Mouse (Mus musculus) thymus, adult 2 months (tissue): ENCODE measurements at regions not wholly inside any gene's neighbourhood (a gene's known extent, or its start where the extent isn't known, plus 50 kb on each side); places are given as distances from the start of the nearest gene placed in this dataset.

Experiments used
- DNase-seq: peaks from one replicate; pipeline ENCODE4 v3.0.0; 2021
- H3K27ac ChIP-seq: fragments of 200-500 bp; 2 replicates; pipeline ENCODE4 v1.5.1; 2012; ENCODE audit warnings: low read length, control low read depth; ENCODE audit not compliant: control insufficient read depth, insufficient read depth
- H3K27me3 ChIP-seq: fragments of 200-500 bp; 2 replicates; pipeline ENCODE4 v1.6.1; 2012; ENCODE audit warnings: mild to moderate bottlenecking, low read length, moderate library complexity, mixed read lengths; ENCODE audit not compliant: control insufficient read depth, insufficient read depth
- H3K36me3 ChIP-seq: fragments of 200-500 bp; 2 replicates; pipeline ENCODE4 v1.6.1; 2012; ENCODE audit warnings: mild to moderate bottlenecking, low read length, moderate library complexity; ENCODE audit not compliant: control insufficient read depth, insufficient read depth
- H3K4me1 ChIP-seq: fragments of 200-500 bp; replicated peaks from 2 replicates; pipeline ENCODE4 v1.6.1; 2012; ENCODE audit warnings: low read length; ENCODE audit not compliant: control insufficient read depth, insufficient read depth
- H3K4me3 ChIP-seq: fragments of 200-500 bp; 2 replicates; pipeline ENCODE4 v1.5.1; 2012; ENCODE audit warnings: mild to moderate bottlenecking, low read length, control low read depth, moderate library complexity; ENCODE audit not compliant: control insufficient read depth, insufficient read depth
- CTCF ChIP-seq: fragments of 200-500 bp; IDR thresholded peaks from 2 replicates; pipeline ENCODE4 v1.5.1; 2012; ENCODE audit warnings: mild to moderate bottlenecking, control low read depth, low read length, moderate library complexity, borderline replicate concordance; ENCODE audit not compliant: control insufficient read depth, poor library complexity, insufficient read depth; ENCODE audit errors: extremely low read depth
- POLR2A ChIP-seq: fragments of 200-500 bp; IDR thresholded peaks from 2 replicates; pipeline ENCODE4 v1.6.1; 2012; ENCODE audit warnings: mild to moderate bottlenecking, low read length, control low read depth, moderate library complexity; ENCODE audit not compliant: control insufficient read depth, poor library complexity, insufficient read depth; ENCODE audit errors: extremely low read depth
- WGBS: fragments of 180-500 bp; shearing (Covaris S2); methylation state at CpG from one replicate; pipeline ENCODE4 v1.1.7; 2018; 5-methylcytosine and 5-hydroxymethylcytosine counted together

DNA sequence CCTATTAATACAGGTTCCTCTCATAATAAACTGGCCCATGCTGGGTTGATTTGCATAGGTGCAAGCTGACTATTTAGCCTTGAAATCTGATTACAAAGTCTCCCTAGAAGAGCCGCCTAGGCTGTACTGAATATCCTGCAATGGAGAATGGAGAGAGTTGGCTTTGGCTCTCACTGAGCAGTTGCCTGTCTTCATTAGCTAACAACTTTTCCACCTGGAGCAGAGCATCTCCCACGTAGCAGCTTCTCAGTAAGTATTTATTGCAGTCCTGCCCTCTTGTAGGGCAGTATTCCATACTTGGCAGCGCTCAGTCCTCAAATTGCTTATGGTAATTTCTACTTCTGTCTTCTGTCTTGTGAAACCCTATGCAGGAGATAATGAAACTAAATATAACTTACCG is 175.8 kb upstream of the C9orf72 start:
- Histone ChIP-seq H3K4me3 (no peak overlapping the region), H3K36me3 (no peaks in the 10 kb centered on the region), H3K27me3 (no peaks in the 10 kb centered on the region), H3K4me1 (no peaks in the 10 kb centered on the region), H3K27ac (no peak overlapping the region)
- 86% methylated on average over 4 of the region's 4 CpGs for WGBS
- DNase-seq: no peak
- TF ChIP-seq CTCF (no peak), POLR2A (no peak)

DNA sequence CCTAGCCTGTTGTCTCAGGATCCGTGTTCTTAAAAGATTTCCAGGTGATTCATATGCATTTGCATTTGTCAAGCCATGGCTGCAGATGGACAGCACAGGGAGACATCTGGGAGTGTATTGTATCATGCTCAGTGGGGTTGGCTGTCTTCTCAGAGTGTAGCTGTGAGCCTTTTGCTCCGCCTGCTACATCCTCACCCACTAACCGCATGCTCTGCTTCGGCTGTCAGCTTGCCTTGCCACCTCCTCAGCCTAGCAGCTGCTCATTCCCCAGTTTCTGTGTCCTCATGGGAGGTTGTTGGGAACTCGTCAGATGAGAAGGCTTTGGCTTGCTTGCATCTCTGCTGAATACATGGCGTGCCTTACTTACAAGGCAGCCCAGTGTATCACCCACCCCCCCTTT is 174.5 kb upstream of the C9orf72 start:
- DNase-seq: no peak
- H3K36me3 ChIP-seq: no peaks in the 10 kb centered on the region
- no peak overlapping the region for H3K4me3 ChIP-seq
- no peaks in the 10 kb centered on the region for H3K4me1 ChIP-seq
- no peak overlapping the region for H3K27ac ChIP-seq
- TF ChIP-seq POLR2A (no peak), CTCF (no peak)
- H3K27me3 ChIP-seq: no peaks in the 10 kb centered on the region
- WGBS: 91% methylated on average over 6 of the region's 6 CpGs

DNA sequence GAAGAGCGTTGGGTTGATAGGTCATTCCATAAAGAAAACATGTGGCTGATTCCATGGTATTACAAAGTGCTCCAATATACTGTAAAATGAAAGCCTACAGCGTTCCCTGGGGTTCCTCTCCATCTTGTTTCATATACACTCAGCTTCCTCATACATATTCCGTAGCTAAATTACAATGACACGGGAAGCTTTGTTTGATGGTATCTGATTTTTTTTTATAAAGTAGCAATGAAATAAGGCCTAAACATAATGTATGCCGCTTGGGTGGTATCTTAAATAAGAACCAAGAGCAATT is 169.6 kb upstream of the C9orf72 start:
- no peak overlapping the region for H3K4me3 ChIP-seq
- no peak overlapping the region for H3K27ac ChIP-seq
- no peaks in the 10 kb centered on the region for H3K4me1 ChIP-seq
- no peaks in the 10 kb centered on the region for H3K27me3 ChIP-seq
- 95% methylated on average over 5 of the region's 5 CpGs for WGBS
- H3K36me3 ChIP-seq: no peaks in the 10 kb centered on the region
- no peak for DNase-seq
- no peak for TF ChIP-seq POLR2A

DNA sequence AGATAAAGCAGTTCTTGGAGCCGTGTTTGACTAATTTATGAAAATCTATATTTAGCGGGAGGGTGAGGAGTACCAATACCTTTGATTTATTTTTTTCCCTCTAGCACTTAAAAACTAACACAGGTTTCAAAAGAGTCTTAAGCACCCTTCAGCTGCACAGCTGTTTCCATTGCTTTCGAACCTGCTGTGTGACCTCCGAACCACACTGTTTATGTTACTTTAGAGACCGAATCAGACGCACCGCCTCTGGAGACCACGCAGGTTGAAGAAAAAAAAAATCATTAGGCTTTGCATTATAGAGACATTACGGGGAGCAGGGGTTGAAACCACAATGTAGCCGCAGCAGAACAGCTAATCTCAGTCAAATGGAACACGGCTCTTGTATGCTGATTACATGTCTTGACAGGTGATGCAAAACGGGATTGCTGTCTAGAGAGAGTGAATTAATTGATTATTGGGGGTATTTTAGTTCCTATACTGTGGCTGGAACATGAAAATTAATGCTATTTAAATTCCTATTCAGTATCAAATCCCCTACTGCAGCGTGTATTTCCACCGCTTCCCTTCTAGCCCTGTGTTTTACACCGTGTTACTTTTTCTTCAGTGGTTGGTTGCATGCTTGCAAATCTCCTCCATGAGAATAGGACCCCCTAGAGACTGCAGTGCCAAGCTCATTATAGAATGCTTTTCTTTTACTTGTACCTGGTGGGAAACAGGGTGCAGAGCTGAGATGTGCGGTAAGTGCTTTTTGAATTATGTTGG is 169.0 kb upstream of the C9orf72 start:
- TF ChIP-seq POLR2A: no peak
- no peak for TF ChIP-seq CTCF
- Histone ChIP-seq H3K27ac (no peak overlapping the region), H3K4me1 (no peaks in the 10 kb centered on the region), H3K27me3 (no peaks in the 10 kb centered on the region), H3K4me3 (no peak overlapping the region), H3K36me3 (no peaks in the 10 kb centered on the region)
- 89% methylated on average over 16 of the region's 16 CpGs for WGBS
- no peak for DNase-seq

DNA sequence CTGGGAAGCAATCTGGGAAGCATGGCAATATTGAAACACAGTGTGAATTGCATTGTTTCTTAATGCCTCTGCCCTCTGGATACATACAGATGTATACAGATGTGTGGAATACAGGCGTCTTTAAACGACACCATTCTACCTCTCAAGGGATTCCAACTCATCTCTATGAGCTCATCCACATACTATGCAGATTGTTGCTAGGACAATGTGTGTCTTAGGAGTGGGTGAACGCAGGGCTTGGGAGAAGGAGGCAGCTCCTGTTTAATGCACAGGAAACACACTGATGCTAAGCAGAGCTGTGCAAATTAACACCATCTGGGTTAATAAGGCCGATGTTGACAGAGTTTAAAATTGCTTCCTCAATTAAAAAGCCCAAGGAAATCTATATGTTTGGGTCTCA is 149.8 kb upstream of the C9orf72 start:
- DNase-seq: no peak
- WGBS: 90% methylated on average over 4 of the region's 4 CpGs
- Histone ChIP-seq H3K4me1 (no peaks in the 10 kb centered on the region), H3K36me3 (no peaks in the 10 kb centered on the region), H3K27me3 (no peaks in the 10 kb centered on the region), H3K27ac (no peak overlapping the region), H3K4me3 (no peak overlapping the region)
- TF ChIP-seq CTCF (no peak), POLR2A (no peak)

DNA sequence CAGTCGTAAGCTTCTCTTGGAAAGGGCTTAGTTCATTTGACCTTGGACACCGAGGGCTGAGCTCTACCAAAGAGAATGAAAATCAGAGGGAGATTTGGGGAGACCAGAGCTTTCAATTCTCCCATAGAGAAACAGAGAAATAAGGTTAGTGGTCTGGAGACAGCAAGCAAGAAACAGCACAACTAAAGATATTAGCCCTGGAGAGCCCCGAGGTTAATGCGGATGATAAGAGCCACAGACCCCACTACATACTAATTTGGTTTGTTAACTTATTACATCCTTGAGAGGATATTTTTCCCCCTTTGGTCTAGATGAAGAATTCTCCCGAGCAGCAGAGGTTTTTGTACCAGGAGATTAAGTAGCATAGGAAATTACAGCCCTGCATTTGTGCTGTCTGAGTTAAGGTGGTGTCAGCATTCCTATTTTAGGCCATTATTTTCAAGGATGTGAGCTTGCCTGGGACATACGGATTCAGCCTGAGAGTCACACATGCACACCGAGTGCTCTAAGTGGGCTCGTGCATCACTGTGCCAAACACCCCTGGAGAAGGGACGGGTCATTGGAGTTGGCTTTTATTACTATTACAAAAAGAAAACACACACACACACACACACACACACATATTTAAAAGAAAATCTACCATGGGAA is 147.4 kb upstream of the C9orf72 start:
- TF ChIP-seq CTCF (no peak), POLR2A (no peak)
- WGBS: 79% methylated on average over 9 of the region's 9 CpGs
- no peaks in the 10 kb centered on the region for H3K36me3 ChIP-seq
- no peak overlapping the region for H3K27ac ChIP-seq
- H3K27me3 ChIP-seq: no peaks in the 10 kb centered on the region
- no peak for DNase-seq
- no peaks in the 10 kb centered on the region for H3K4me1 ChIP-seq
- H3K4me3 ChIP-seq: no peak overlapping the region
